Mouse (Mus musculus) left cerebral cortex, adult 2 months (tissue): ENCODE results near the gene Zfp36. TPM values are rescaled to one million over a fixed set of nuclear protein-coding genes. Genes with fewer than 3 reads are reported as not detected.
"Not testable (repeated sequence)": the region's sequence is repeated elsewhere in the genome, so short reads cannot be mapped to it uniquely, and the experiment has no call there.

ENCODE experiments used
- DNase-seq, 2 experiments: peaks; one replicate each; pipeline ENCODE4 v3.0.0; 2021 to 2022; ENCODE audit warnings: low spot score in 2 of 2, mixed read lengths in 1 of 2; ENCODE audit errors: extremely low spot score in 1 of 2
- H3K27ac ChIP-seq: fragments of 200-600 bp; 2 replicates; pipeline ENCODE4 v1.8.1; 2022
- H3K4me3 ChIP-seq: fragments of 200-600 bp; 2 replicates; pipeline ENCODE4 v1.8.1; 2022
- CTCF ChIP-seq: fragments of 200-600 bp; IDR thresholded peaks from 2 replicates; pipeline ENCODE4 v1.8.1; 2022; ENCODE audit warnings: antibody characterized with exemption, mild to moderate bottlenecking, moderate library complexity
- intact Hi-C: fragments of 180-260 bp; cut with DNase I; formaldehyde crosslinking; loops from one replicate; pipeline ENCODE4 v1.15.1; 2025
- total RNA-seq, 2 experiments: library from RNA; stranded (reverse); gene quantifications; 2 replicates each; pipeline ENCODE4 v1.2.3; 2021

Zfp36 gene
- total RNA-seq, 2 experiments from 2014 or later, result 2.3 to 2.8 TPM

GRCm38 (mm10) chr7:28398000-28398399 lies 17.9 kb upstream of the Zfp36 start:
- Histone ChIP-seq H3K4me3 (no peak overlapping the region), H3K27ac (no peak overlapping the region)
- TF ChIP-seq CTCF, result peak; percentile 64
- intact Hi-C loops, result no loop called here
- DNase-seq, result no peak

GRCm38 (mm10) chr7:28395425-28395824 lies 15.4 kb upstream of the Zfp36 start:
- no peak overlapping the region for H3K4me3 ChIP-seq
- DNase-seq, result no peak
- no peak for TF ChIP-seq CTCF
- no peak overlapping the region for H3K27ac ChIP-seq
- intact Hi-C loops, result no loop called here

- intact Hi-C loops, result loop anchor here (2.0 to 5.0 kb wide), 3 partner anchors 43 to 209 kb away; partner anchors contain the start of genes Gmfg and Rps16
- TF ChIP-seq CTCF, result no peak
- no peak for DNase-seq
- Histone ChIP-seq H3K27ac (peak overlapping the region; percentile 84), H3K4me3 (peak overlapping the region; percentile 85)
These were observed 13.4 kb upstream of the Zfp36 start for GRCm38 (mm10) chr7:28393272-28393951.

- Histone ChIP-seq H3K27ac (peak within 1 kb of the TSS; percentile 84), H3K4me3 (peak within 1 kb of the TSS; percentile 85)
- intact Hi-C loops, result loop anchor here (2.0 to 5.0 kb wide), 3 partner anchors 42 to 210 kb away; partner anchors contain the start of genes Gmfg and Rps16
- DNase-seq, result peak; percentile 93 to 97
- TF ChIP-seq CTCF, result no peak
These were observed 12.6 kb upstream of the Zfp36 start, which contains the start of the genes Med29 and Paf1 for GRCm38 (mm10) chr7:28392429-28393271. Gene Med29, minus strand, starts transcription at chr7:28392708. Gene Paf1, plus strand, starts transcription at chr7:28392951.

DNA sequence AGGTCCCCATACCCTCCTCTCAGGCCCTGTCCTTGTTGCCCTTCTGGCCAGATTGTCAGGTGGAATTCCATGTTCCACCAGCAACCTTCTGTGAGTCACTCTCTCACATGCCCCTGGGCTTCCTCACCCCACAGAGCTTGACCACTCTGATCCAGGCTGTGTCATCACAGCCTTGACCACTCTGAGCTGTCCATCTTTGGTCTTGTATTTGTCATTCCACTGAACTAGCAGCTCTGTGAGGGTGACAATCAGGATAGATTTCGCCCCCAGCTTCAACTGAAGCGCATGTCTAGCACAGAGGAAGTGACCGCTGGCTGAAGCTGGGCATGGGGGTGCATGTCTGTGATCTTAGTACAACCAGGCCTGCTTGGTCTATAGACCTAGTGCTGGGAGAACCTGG lies 10.3 kb upstream of the Zfp36 start:
- no peak for TF ChIP-seq CTCF
- Histone ChIP-seq H3K4me3 (no peak overlapping the region), H3K27ac (no peak overlapping the region)
- DNase-seq, result no peak
- intact Hi-C loops, result loop anchor here (5.0 kb wide), 1 partner anchor 212 kb away; no protein-coding TSS in a partner anchor

DNA sequence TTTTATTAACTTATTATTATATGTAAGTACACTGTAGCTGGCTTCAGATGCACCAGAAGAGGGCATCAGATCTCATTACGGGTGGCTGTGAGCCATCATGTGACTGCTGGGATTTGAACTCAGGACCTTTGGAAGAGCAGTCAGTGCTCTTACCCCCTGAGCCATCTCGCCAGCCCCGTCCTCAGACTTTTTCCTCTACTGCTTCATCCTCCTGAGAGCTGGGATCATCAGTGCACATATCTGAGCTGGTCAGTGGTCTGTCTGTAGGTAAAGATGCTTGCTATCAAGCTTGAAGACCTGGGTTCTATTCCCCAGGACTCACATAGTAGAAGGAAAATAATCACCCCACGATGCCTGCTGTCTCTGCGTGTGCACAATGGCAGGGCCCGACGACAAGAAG lies 7.3 kb upstream of the Zfp36 start:
- intact Hi-C loops, DNase-seq: not testable (repeated sequence)

DNA sequence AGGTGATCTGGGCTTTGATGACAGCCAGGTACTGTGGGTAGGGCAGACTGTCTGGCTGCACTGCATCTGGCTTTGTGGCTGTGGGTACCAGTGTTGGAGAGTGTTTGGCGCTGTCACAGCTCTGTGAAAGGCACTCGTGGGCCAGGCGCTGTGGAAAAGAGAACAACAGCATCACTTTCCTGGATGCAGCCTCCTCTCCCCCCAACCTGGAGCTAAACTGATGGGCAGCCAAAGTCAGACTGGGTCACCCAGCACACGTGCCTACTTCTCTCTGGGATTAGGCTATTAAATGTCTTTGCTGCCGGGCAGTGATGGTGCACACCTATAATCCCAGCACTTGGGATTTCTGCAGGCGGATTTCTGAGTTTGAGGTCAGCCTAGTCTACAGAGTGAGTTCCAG lies 6.8 kb upstream of the Zfp36 start:
- not testable (repeated sequence) for H3K4me3 ChIP-seq, H3K27ac ChIP-seq, DNase-seq
- intact Hi-C loops, result loop anchor here (1.0 kb wide), 1 partner anchor 14 kb away; no protein-coding TSS in a partner anchor

More for the DNA sequence above, 7.3 kb upstream of the Zfp36 start:
- H3K27ac ChIP-seq, H3K4me3 ChIP-seq: not testable (repeated sequence)

- Histone ChIP-seq H3K27ac (peak overlapping the region; percentile 20), H3K4me3 (no peak overlapping the region)
- DNase-seq, result peak; percentile 74
- peak; percentile 72 for TF ChIP-seq CTCF
- intact Hi-C loops, result loop anchor here (1.0 kb wide), 1 partner anchor 13 kb away; no protein-coding TSS in a partner anchor
These were observed 6.4 kb upstream of the Zfp36 start for GRCm38 (mm10) chr7:28386462-28386861.

DNA sequence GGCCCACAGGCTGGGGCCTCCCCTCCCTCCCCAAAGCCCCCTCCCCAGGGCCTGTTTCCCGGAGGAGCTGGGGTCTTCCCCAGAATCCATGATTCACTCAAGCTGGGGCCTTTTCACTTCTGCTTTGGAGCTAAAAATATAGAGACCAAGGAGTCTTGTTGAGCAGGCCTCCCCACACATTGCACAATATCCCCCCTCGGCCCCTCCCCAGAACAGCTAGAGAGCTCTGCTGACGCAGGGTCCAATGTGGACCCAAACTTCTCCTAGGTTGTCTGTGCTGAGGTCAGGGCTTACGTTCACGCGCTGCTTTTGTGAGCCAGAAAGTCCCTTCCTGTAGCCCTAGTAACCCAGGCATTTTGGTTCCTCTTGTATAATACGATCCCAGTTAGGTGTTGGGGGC lies 6.0 kb upstream of the Zfp36 start:
- no peak for TF ChIP-seq CTCF
- peak overlapping the region; percentile 20 for H3K27ac ChIP-seq
- intact Hi-C loops, result loop anchor here (1.0 kb wide), 1 partner anchor 13 kb away; no protein-coding TSS in a partner anchor
- DNase-seq, result no peak
- H3K4me3 ChIP-seq, result no peak overlapping the region

DNA sequence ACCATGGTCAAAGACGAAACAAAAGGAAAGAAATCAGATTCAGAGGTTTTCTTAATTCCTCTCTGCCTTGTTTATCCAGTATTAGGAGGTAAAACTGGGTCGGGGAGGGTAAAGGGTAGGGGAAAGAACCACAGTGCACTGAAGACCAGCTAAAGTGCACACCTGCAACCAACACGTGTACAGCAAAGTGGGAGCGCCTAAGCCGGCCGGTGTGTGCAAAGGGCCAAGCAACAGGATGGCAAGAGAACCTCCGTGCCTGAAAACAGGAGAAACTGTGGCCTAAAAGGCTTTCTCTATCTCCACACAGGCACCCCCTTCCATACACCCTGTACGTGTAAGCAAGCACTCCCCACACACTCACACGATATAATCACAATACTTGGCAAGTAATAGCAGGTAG lies 5.1 kb upstream of the Zfp36 start:
- intact Hi-C loops, result no loop called here
- Histone ChIP-seq H3K4me3 (no peak overlapping the region), H3K27ac (no peak overlapping the region)
- DNase-seq, result no peak
- no peak for TF ChIP-seq CTCF

DNA sequence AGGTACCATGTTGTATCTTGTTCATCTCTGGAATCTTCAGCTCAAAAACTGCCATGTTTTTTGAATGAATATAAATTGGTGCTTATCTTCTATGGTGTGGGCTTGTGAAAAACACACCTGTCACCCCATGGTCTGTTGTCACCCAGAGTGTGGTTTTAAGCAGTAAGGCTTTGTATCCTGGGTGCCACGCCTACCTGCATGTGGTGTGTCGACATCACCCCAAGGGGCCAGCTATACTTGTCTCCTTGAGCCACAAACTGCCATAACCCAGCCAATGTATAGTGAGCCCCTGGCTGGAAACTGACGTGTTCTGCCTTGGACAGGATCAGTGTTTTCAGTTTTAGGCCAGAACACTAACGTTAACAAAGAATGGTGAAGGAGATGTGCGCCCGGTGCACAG lies 4.1 kb upstream of the Zfp36 start:
- DNase-seq, result no peak
- no peak overlapping the region for H3K27ac ChIP-seq
- no peak overlapping the region for H3K4me3 ChIP-seq
- TF ChIP-seq CTCF, result no peak
- intact Hi-C loops, result no loop called here

GRCm38 (mm10) chr7:28383606-28384005 lies 3.6 kb upstream of the Zfp36 start:
- TF ChIP-seq CTCF, result no peak
- intact Hi-C loops, result no loop called here
- Histone ChIP-seq H3K4me3 (no peak overlapping the region), H3K27ac (peak overlapping the region; percentile 75)
- no peak for DNase-seq
